Mouse (Mus musculus) small intestine, adult 2 months (tissue): Measurements from ENCODE around the gene Il17rc. TPM values are rescaled to one million over a fixed set of nuclear protein-coding genes. Genes with fewer than 3 reads are reported as not detected.

ENCODE experiments used
- H3K27ac ChIP-seq: fragments of 200-500 bp; 2 replicates; pipeline ENCODE4 v1.5.1; 2012; ENCODE audit warnings: low read depth, low read length, control low read depth, inconsistent platforms; ENCODE audit not compliant: insufficient read depth
- H3K27me3 ChIP-seq: fragments of 200-500 bp; 2 replicates; pipeline ENCODE4 v1.6.1; 2012; ENCODE audit warnings: mild to moderate bottlenecking, moderate library complexity, low read length, inconsistent platforms; ENCODE audit not compliant: control insufficient read depth, insufficient read depth
- H3K36me3 ChIP-seq: fragments of 200-500 bp; 2 replicates; pipeline ENCODE4 v1.6.1; 2012; ENCODE audit warnings: mild to moderate bottlenecking, low read length, control low read depth, inconsistent platforms; ENCODE audit not compliant: control insufficient read depth, insufficient read depth
- H3K4me1 ChIP-seq: fragments of 200-500 bp; 2 replicates; pipeline ENCODE4 v1.6.1; 2012; ENCODE audit warnings: low read length, inconsistent platforms, mixed read lengths; ENCODE audit not compliant: control insufficient read depth, insufficient read depth, insufficient read length
- H3K4me3 ChIP-seq: fragments of 200-500 bp; 2 replicates; pipeline ENCODE4 v1.5.1; 2012; ENCODE audit warnings: low read depth, mild to moderate bottlenecking, control low read depth, inconsistent platforms, low read length, moderate library complexity
- CTCF ChIP-seq: fragments of 200-500 bp; IDR thresholded peaks from 2 replicates; pipeline ENCODE4 v1.5.1; 2012; ENCODE audit warnings: low read depth, mild to moderate bottlenecking, control low read depth, inconsistent platforms, low read length, moderate library complexity, mixed read lengths; ENCODE audit not compliant: insufficient replicate concordance, insufficient read length; ENCODE audit errors: extremely low read depth
- POLR2A ChIP-seq: fragments of 200-500 bp; IDR thresholded peaks from 2 replicates; pipeline ENCODE4 v1.6.1; 2012; ENCODE audit warnings: low read depth, mild to moderate bottlenecking, control low read depth, inconsistent platforms, low read length, moderate library complexity
- WGBS: fragments of 180-500 bp; shearing (Covaris S2); methylation state at CpG from one replicate; pipeline ENCODE4 v1.1.7; 2018; 5-methylcytosine and 5-hydroxymethylcytosine counted together
- polyA plus RNA-seq: library from polyadenylated mRNA; depleted of rRNA; stranded (reverse); fragments of >200 nt; gene quantifications from 2 replicates; pipeline ENCODE4 v1.2.3, GENCODE M21; 2012

Il17rc gene
- polyA plus RNA-seq, 1 experiment, result 786 TPM

- TF ChIP-seq CTCF, result no peak
- no peak for TF ChIP-seq POLR2A
- 27% methylated on average over 3 of the region's 3 CpGs for WGBS
- H3K4me1 ChIP-seq, result peaks cover 10% of the 10 kb centered on the region
- peak overlapping the region; percentile 31; the same call in 1 of the 2 replicates for H3K27ac ChIP-seq
- no peaks in the 10 kb centered on the region for H3K27me3 ChIP-seq
- H3K4me3 ChIP-seq, result no peak overlapping the region
- H3K36me3 ChIP-seq, result peaks cover 4% of the 10 kb centered on the region; the same call in 1 of the 2 replicates
Observed at GRCm38 (mm10) chr6:113430846-113431245, 40.4 kb upstream of the Il17rc start.

GRCm38 (mm10) chr6:113431801-113432200, 39.4 kb upstream of the Il17rc start:
- peaks cover 10% of the 10 kb centered on the region for H3K4me1 ChIP-seq
- no peak overlapping the region for H3K27ac ChIP-seq
- H3K36me3 ChIP-seq, result peaks cover 4% of the 10 kb centered on the region; the same call in 1 of the 2 replicates
- no peak for TF ChIP-seq CTCF
- TF ChIP-seq POLR2A, result no peak
- H3K27me3 ChIP-seq, result no peaks in the 10 kb centered on the region
- WGBS, result 74% methylated on average over 3 of the region's 3 CpGs
- peak overlapping the region; percentile 23; the same call in 1 of the 2 replicates for H3K4me3 ChIP-seq

GRCm38 (mm10) chr6:113433661-113434060, 37.6 kb upstream of the Il17rc start:
- Histone ChIP-seq H3K4me1 (peaks cover 12% of the 10 kb centered on the region), H3K36me3 (no peaks in the 10 kb centered on the region), H3K4me3 (peak overlapping the region; percentile 52), H3K27me3 (no peaks in the 10 kb centered on the region), H3K27ac (peak overlapping the region; percentile 82; the same call in 1 of the 2 replicates)
- WGBS, result 61% methylated on average over 3 of the region's 3 CpGs
- TF ChIP-seq POLR2A (no peak), CTCF (no peak)

- Histone ChIP-seq H3K4me3 (peak overlapping the region; percentile 60), H3K27me3 (no peaks in the 10 kb centered on the region), H3K27ac (peak overlapping the region; percentile 86), H3K36me3 (no peaks in the 10 kb centered on the region), H3K4me1 (peaks cover 16% of the 10 kb centered on the region)
- WGBS, result 18% methylated on average over 7 of the region's 7 CpGs
- TF ChIP-seq POLR2A (peak; percentile 77; the same call in 1 of the 2 replicates), CTCF (peak; percentile 29; the same call in 1 of the 2 replicates)
Observed at GRCm38 (mm10) chr6:113434691-113435090, 36.5 kb upstream of the Il17rc start.

- WGBS, result 91% methylated on average over 9 of the region's 9 CpGs
- H3K4me3 ChIP-seq, result peak within 1 kb of the TSS; percentile 60
- peak within 1 kb of the TSS; percentile 86 for H3K27ac ChIP-seq
Observed at GRCm38 (mm10) chr6:113435664-113436205, 35.5 kb upstream of the Il17rc start, which contains the start of gene Cidec. Gene Cidec, minus strand, starts transcription at chr6:113435760.

GRCm38 (mm10) chr6:113437135-113437534, 34.1 kb upstream of the Il17rc start:
- H3K4me3 ChIP-seq, result no peak overlapping the region
- TF ChIP-seq POLR2A, result no peak
- no peak for TF ChIP-seq CTCF
- 82% methylated on average over 12 of the region's 12 CpGs for WGBS
- H3K4me1 ChIP-seq, result peaks cover 20% of the 10 kb centered on the region
- no peaks in the 10 kb centered on the region for H3K27me3 ChIP-seq
- H3K36me3 ChIP-seq, result no peaks in the 10 kb centered on the region
- no peak overlapping the region for H3K27ac ChIP-seq

More at GRCm38 (mm10) chr6:113435664-113436205, 35.5 kb upstream of the Il17rc start, which contains the start of gene Cidec:
- Histone ChIP-seq H3K4me1 (peaks cover 16% of the 10 kb centered on the region), H3K36me3 (no peaks in the 10 kb centered on the region), H3K27me3 (no peaks in the 10 kb centered on the region)
- no peak for TF ChIP-seq CTCF
- no peak for TF ChIP-seq POLR2A

GRCm38 (mm10) chr6:113438721-113439430, 32.4 kb upstream of the Il17rc start:
- 19% methylated on average over 12 of the region's 12 CpGs for WGBS
- Histone ChIP-seq H3K27ac (peak overlapping the region; percentile 94), H3K36me3 (no peaks in the 10 kb centered on the region), H3K27me3 (no peaks in the 10 kb centered on the region), H3K4me1 (peaks cover 20% of the 10 kb centered on the region), H3K4me3 (no peak overlapping the region)
- TF ChIP-seq POLR2A, result no peak
- TF ChIP-seq CTCF, result no peak
